Mouse (Mus musculus) C2C12 (cell line): ENCODE measurements at regions not wholly inside any gene's neighbourhood (a gene's known extent, or its start where the extent isn't known, plus 50 kb on each side); places are given as distances from the start of the nearest gene placed in this dataset.

Experiments used
- CEBPB ChIP-seq: IDR thresholded peaks from one replicate; pipeline ENCODE4 v1.6.1; 2011; ENCODE audit warnings: low read depth, mild to moderate bottlenecking, control low read depth, moderate library complexity
- CTCF ChIP-seq: IDR thresholded peaks from one replicate; pipeline ENCODE4 v1.5.1; 2011; ENCODE audit not compliant: control insufficient read depth, insufficient read depth, insufficient read length
- MAX ChIP-seq: IDR thresholded peaks from one replicate; pipeline ENCODE4 v1.6.1; 2011; ENCODE audit warnings: mild to moderate bottlenecking, control low read depth
- MYOD1 ChIP-seq: IDR thresholded peaks from one replicate; pipeline ENCODE4 v1.6.1; 2011; ENCODE audit warnings: low read depth; ENCODE audit not compliant: control insufficient read depth, insufficient read length
- MYOG ChIP-seq: IDR thresholded peaks from one replicate; pipeline ENCODE4 v1.6.1; 2011; ENCODE audit not compliant: control insufficient read depth, insufficient read length; ENCODE audit errors: extremely low read depth
- USF1 ChIP-seq: IDR thresholded peaks from one replicate; pipeline ENCODE4 v1.6.1; 2011; ENCODE audit warnings: low read depth, mild to moderate bottlenecking, control low read depth, moderate library complexity

DNA sequence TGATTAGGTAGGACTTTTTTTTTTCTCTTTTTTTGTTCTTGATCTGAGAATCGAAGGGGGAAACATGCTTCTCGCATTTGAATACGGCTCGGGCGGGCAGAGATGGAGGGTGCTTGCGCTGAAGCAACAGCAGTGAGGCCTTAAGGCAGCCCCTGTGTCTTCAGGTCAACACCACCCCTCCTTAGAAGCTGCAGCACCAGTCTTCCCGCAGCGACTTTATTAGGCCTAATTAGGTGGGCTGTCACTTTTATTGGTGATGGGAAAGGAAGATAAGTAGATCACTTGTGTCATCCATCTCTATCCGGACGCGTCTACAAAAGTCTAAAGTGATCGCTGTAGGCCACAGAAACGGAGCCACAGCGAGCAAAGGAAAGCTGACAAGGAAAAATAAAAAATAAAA lies 122.0 kb downstream of the Anxa2 start:
- TF ChIP-seq CTCF (no peak), CEBPB (no peak), MYOD1 (no peak), USF1 (no peak), MAX (no peak), MYOG (no peak)
